Mouse (Mus musculus) sigmoid colon, adult 10 weeks (tissue): ENCODE results near the gene Pcyt1b. TPM values are rescaled to one million over a fixed set of nuclear protein-coding genes. Genes with fewer than 3 reads are reported as not detected.

ENCODE experiments used
- polyA plus RNA-seq: library from polyadenylated mRNA; stranded (reverse); fragments of 350-450 nt; fragmentation: Illumina TruSeq; extraction: RNeasy Lipid Tissue Mini Kit (QIAGEN cat#74804); gene quantifications from one replicate; pipeline ENCODE4 v1.2.3, GENCODE M21; 2014; ENCODE audit warnings: low read depth, low replicate concordance

Pcyt1b gene
- 0.85 TPM for polyA plus RNA-seq

GRCm38 (mm10) chrX:93654218-93655002, at the start of gene Pcyt1b:
Gene Pcyt1b, plus strand, starts transcription at chrX:93654863.

GRCm38 (mm10) chrX:93631657-93632449, 22.8 kb upstream of the Pcyt1b start, which contains the start of gene Pola1:
Gene Pola1, minus strand, starts transcription at chrX:93632155.

Other genes with a start within 250 kb of the Pcyt1b start
- gene Pola1, start 22.7 kb upstream of the Pcyt1b start, polyA plus RNA-seq: 16.2 TPM
- gene Pdk3, start 177.3 kb downstream of the Pcyt1b start, polyA plus RNA-seq: 53.4 TPM